Mouse (Mus musculus): Measurements from ENCODE around the gene Rpl7l1.
A peak's percentile ranks its signal among the peaks of the same experiment; 100 is the strongest.

DNA sequence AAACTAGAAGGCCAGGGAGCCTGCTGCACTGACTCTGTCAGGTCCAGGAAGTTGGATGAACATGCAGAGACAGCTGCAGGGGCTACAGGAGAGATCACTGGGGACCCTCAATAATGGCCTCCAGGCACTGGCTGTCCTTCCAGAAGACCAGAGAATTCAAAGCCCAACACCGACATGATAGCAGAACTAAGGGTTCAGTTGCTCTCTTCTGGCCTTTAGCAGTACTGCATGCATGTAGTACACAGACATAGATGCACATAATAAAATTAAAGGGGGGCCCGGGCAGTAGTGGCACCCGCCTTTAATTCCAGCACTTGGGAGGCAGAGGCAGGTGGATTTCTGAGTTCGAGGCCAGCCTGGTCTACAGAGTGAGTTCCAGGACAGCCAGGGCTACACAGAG lies 11.4 kb downstream of the Rpl7l1 start:
- TF ChIP-seq CTCF (IDR thresholded peaks at IDR 0.05; ENCODE audit: low read depth, low read length) (0 out of 2 replicates have a peak, but pooled peaks have one; percentile 9), POLR2A (IDR thresholded peaks at IDR 0.05; ENCODE audit: extremely low read depth, insufficient read depth, low read length) (no peak)
